20 mouse cellular contexts compared by ENCODE assay signal in the genomic region with DNA sequence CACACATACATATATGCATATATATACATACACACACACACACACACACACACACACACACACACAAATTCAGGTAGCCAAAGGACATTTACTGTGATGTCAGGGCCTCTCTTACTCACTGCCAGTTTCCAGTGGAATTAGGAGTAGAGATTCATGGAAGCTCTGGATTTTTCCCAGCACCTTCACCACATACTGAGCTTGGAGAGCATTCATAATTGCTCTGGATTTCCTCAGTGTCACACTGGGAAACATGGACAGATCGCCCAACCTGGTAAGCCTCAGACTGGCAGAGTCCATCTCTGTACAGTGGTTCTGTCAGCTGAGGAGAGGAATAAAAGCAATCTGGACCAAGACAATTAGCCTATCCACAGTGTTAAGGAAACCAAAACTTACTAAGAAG.
A peak's percentile ranks its signal among the peaks of the same experiment; 100 is the strongest.
DNase-seq lines count a peak whose midpoint lies in the region; ATAC-seq lines count a peak whose summit lies in the region.
"Had no signal": no experiment of that assay in that cellular context is flagged by ENCODE, and none has a peak within 500 bp of the region (broad histone marks: within the 10 kb centered on the region; RNA-seq: fewer than 3 reads in every experiment).

No protein-coding gene starts in this region.

- H3K27ac ChIP-seq in embryonic facial prominence, embryonic 13.5 days = peak overlapping the region; percentile 66
- no peak overlapping the region for H3K27ac ChIP-seq in embryonic facial prominence, embryonic 10.5 days (replicated peaks)
- peak overlapping the region; percentile 72; the same call in 1 of the 2 replicates for H3K27ac ChIP-seq in embryonic facial prominence, embryonic 15.5 days (replicated peaks)
- H3K27ac ChIP-seq in limb, embryonic 13.5 days = peak overlapping the region; percentile 67; the same call in 1 of the 2 replicates
- peak overlapping the region; percentile 73; the same call in 1 of the 2 replicates for H3K27ac ChIP-seq in stomach, embryonic 16.5 days (ENCODE audit: low read length)
- H3K27ac ChIP-seq: forebrain, embryonic 10.5 days; heart, embryonic 15.5 days; hindbrain, embryonic 10.5 days; hindbrain, embryonic 14.5 days; intestine, embryonic 15.5 days had no signal

- 88% methylated on average over 1 of the region's 1 CpGs for WGBS in embryonic facial prominence, embryonic 13.5 days
- WGBS in embryonic facial prominence, embryonic 10.5 days = 88% methylated on average over 1 of the region's 1 CpGs
- WGBS in embryonic facial prominence, embryonic 15.5 days = 78% methylated on average over 1 of the region's 1 CpGs
- WGBS in limb, embryonic 13.5 days = 77% methylated on average over 1 of the region's 1 CpGs
- 83% methylated on average over 1 of the region's 1 CpGs for WGBS in stomach, embryonic 16.5 days

- no peaks in the 10 kb centered on the region for H3K36me3 ChIP-seq in embryonic facial prominence, embryonic 13.5 days
- no peaks in the 10 kb centered on the region for H3K36me3 ChIP-seq in embryonic facial prominence, embryonic 10.5 days (replicated peaks)
- no peaks in the 10 kb centered on the region for H3K36me3 ChIP-seq in embryonic facial prominence, embryonic 15.5 days
- H3K36me3 ChIP-seq in limb, embryonic 13.5 days = no peaks in the 10 kb centered on the region
- no peaks in the 10 kb centered on the region for H3K36me3 ChIP-seq in stomach, embryonic 16.5 days (ENCODE audit: control insufficient read depth, insufficient read depth, low read length)
- H3K36me3 ChIP-seq: forebrain, embryonic 10.5 days; heart, embryonic 15.5 days; hindbrain, embryonic 10.5 days; intestine, embryonic 15.5 days had no signal

- H3K4me3 ChIP-seq in embryonic facial prominence, embryonic 13.5 days = no peak overlapping the region
- no peak overlapping the region for H3K4me3 ChIP-seq in embryonic facial prominence, embryonic 10.5 days
- no peak overlapping the region for H3K4me3 ChIP-seq in embryonic facial prominence, embryonic 15.5 days (replicated peaks)
- H3K4me3 ChIP-seq in limb, embryonic 13.5 days = no peak overlapping the region
- no peak overlapping the region for H3K4me3 ChIP-seq in stomach, embryonic 16.5 days (replicated peaks; ENCODE audit: low read length)
- H3K4me3 ChIP-seq: erythroblast, embryonic 14.5 days; forebrain, embryonic 10.5 days; gastrocnemius, adult 2 months; heart, embryonic 15.5 days; hindbrain, embryonic 10.5 days; intestine, embryonic 15.5 days had no signal

- no peak for ATAC-seq in embryonic facial prominence, embryonic 13.5 days (ENCODE audit: insufficient number of reproducible peaks, insufficient read depth, low FRiP score, low TSS enrichment, low read depth)
- ATAC-seq in embryonic facial prominence, embryonic 15.5 days (ENCODE audit: insufficient number of reproducible peaks, low FRiP score, low TSS enrichment, low read depth) = no peak
- ATAC-seq in limb, embryonic 13.5 days (ENCODE audit: low FRiP score, low read depth) = no peak
- no peak for ATAC-seq in stomach, embryonic 16.5 days (ENCODE audit: insufficient read depth, low FRiP score)
- ATAC-seq: forebrain, embryonic 14.5 days; intestine, embryonic 15.5 days had no signal

- peaks cover 21% of the 10 kb centered on the region for H3K4me1 ChIP-seq in embryonic facial prominence, embryonic 13.5 days
- peaks cover 29% of the 10 kb centered on the region for H3K4me1 ChIP-seq in embryonic facial prominence, embryonic 10.5 days
- peaks cover 17% of the 10 kb centered on the region for H3K4me1 ChIP-seq in embryonic facial prominence, embryonic 15.5 days
- peaks cover 72% of the 10 kb centered on the region for H3K4me1 ChIP-seq in limb, embryonic 13.5 days
- peaks cover 19% of the 10 kb centered on the region for H3K4me1 ChIP-seq in stomach, embryonic 16.5 days (ENCODE audit: control insufficient read depth, insufficient read depth, low read length)

- H3K9me3 ChIP-seq in embryonic facial prominence, embryonic 13.5 days = no peaks in the 10 kb centered on the region
- H3K9me3 ChIP-seq in embryonic facial prominence, embryonic 10.5 days = no peaks in the 10 kb centered on the region
- H3K9me3 ChIP-seq in embryonic facial prominence, embryonic 15.5 days (replicated peaks) = no peaks in the 10 kb centered on the region
- H3K9me3 ChIP-seq in limb, embryonic 13.5 days = no peaks in the 10 kb centered on the region
- no peaks in the 10 kb centered on the region for H3K9me3 ChIP-seq in stomach, embryonic 16.5 days (replicated peaks; ENCODE audit: control insufficient read depth, low read length)
- H3K9me3 ChIP-seq: forebrain, embryonic 10.5 days; heart, embryonic 15.5 days; hindbrain, embryonic 10.5 days; intestine, embryonic 15.5 days had no signal

- no peak overlapping the region for H3K9ac ChIP-seq in embryonic facial prominence, embryonic 13.5 days
- no peak overlapping the region for H3K9ac ChIP-seq in embryonic facial prominence, embryonic 15.5 days
- H3K9ac ChIP-seq in limb, embryonic 13.5 days = no peak overlapping the region
- H3K9ac ChIP-seq in stomach, embryonic 16.5 days (ENCODE audit: low read length) = no peak overlapping the region
- H3K9ac ChIP-seq: heart, embryonic 15.5 days; hindbrain, embryonic 14.5 days; intestine, embryonic 15.5 days had no signal

- DNase-seq in embryonic facial prominence, embryonic 10.5 days (ENCODE audit: low spot score) = no peak
- no peak for DNase-seq in left cerebral cortex, postnatal 4 days
- no peak for DNase-seq in right cerebral cortex, postnatal 36 days (ENCODE audit: low spot score in 2 of 2)
- DNase-seq: adrenal gland, adult 8-10 months; adrenal gland, postnatal 36 days; cerebellum, adult 18-20 months; gastrocnemius, adult 2 months; gastrocnemius, postnatal 25 days; heart, postnatal 14 days had no signal

- H3K27me3 ChIP-seq in embryonic facial prominence, embryonic 13.5 days = no peaks in the 10 kb centered on the region
- H3K27me3 ChIP-seq in embryonic facial prominence, embryonic 10.5 days (replicated peaks; ENCODE audit: low read depth, poor library complexity, severe bottlenecking) = no peaks in the 10 kb centered on the region
- H3K27me3 ChIP-seq in embryonic facial prominence, embryonic 15.5 days = no peaks in the 10 kb centered on the region
- no peaks in the 10 kb centered on the region for H3K27me3 ChIP-seq in limb, embryonic 13.5 days
- H3K27me3 ChIP-seq in stomach, embryonic 16.5 days (ENCODE audit: control insufficient read depth, insufficient read depth, low read length) = no peaks in the 10 kb centered on the region
- H3K27me3 ChIP-seq: heart, embryonic 15.5 days; intestine, embryonic 15.5 days had no signal

- no peak overlapping the region for H3K4me2 ChIP-seq in embryonic facial prominence, embryonic 13.5 days
- H3K4me2 ChIP-seq in embryonic facial prominence, embryonic 15.5 days (replicated peaks) = no peak overlapping the region
- no peak overlapping the region for H3K4me2 ChIP-seq in limb, embryonic 13.5 days (replicated peaks)
- no peak overlapping the region for H3K4me2 ChIP-seq in stomach, embryonic 16.5 days (ENCODE audit: low read depth, low read length)
- H3K4me2 ChIP-seq: heart, embryonic 15.5 days; hindbrain, embryonic 14.5 days; intestine, embryonic 15.5 days had no signal

- intact Hi-C loops in left cerebral cortex, postnatal 4 days (cut with DNase I) = no loop called here
